Mouse (Mus musculus): ENCODE measurements around the gene Ldlrad2. TPM values are rescaled to one million over a fixed set of nuclear protein-coding genes. Genes with fewer than 3 reads are reported as not detected.

Gene Ldlrad2
- polyA plus RNA-seq (2015; fragmentation: Illumina TruSeq; extraction: RNeasy Lipid Tissue Mini Kit (QIAGEN cat#74804); ENCODE audit: insufficient read depth, low read depth, low replicate concordance), result not detected

DNA sequence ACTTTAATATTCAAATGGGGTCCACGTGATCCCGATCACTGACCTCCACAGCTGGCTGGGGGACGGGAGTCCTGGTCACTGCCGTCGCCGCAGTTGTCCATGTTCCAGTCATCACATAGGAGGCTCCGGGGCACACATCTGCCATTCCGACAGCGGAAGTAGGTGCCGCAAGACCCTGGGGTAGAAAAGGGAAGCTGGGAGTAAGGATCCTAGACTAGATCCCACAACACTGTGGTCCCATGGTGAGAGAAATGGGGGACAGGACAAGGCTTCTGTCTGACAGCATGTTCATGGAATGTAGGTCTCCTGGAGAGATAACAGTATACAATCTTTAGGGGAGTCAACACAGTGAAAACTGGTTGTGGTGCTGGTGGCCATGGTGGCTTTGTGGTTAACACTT, at the start of gene Ldlrad2:
Gene Ldlrad2, minus strand, starts transcription at position 101 of the 400 bp plus-strand sequence.

DNA sequence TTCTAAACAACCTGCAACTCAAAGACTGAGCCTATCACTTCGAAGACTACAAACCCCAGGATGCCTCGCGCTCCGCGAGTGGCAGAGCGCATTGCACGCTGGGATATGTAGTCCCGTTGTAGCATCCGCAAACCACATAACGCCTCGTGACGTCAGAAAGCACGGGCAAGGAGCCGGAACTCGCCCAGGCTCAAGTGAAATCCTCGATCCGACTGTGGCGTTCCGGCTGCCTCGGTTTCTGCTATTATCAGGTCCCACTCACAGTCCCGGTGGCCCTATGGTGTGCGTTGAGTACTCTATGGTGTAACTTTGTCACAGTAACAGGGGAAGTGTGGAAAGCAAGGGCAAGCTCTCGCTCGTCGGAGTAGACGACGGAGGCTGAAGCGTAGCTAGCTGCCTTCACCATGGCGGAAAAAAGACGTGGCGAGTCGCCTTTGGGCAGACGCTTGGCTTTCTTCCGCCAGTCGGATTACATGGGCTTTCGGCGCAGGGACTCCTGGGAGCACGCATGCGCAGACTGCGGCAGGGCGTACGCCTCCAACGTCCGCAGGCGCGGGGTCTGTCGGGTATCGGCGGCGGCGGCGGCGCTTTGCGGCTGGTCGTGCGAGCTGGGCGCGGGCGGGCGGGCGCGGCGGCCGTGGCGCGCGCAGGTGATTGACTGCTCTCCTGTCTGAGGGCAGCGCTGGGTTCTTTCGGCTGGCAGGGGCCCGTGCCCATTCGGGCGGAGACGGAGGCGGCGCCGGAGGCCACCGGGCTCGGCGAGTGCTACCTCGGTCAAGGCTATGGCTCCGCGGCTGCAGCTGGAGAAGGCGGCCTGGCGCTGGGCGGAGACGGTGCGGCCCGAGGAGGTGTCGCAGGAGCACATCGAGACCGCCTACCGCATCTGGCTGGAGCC, 19.5 kb upstream of the Ldlrad2 start, which contains the start of gene Usp48:
Gene Usp48, plus strand, starts transcription at position 155 of the 895 bp plus-strand sequence.

Other genes starting within 250 kb of the Ldlrad2 start
- gene Cdc42, start 216.8 kb downstream of the Ldlrad2 start, polyA plus RNA-seq (2015; fragmentation: Illumina TruSeq; extraction: RNeasy Lipid Tissue Mini Kit (QIAGEN cat#74804); ENCODE audit: insufficient read depth, low read depth, low replicate concordance), result 58.1 TPM
- gene Cela3a, start 164.8 kb downstream of the Ldlrad2 start, polyA plus RNA-seq (2015; fragmentation: Illumina TruSeq; extraction: RNeasy Lipid Tissue Mini Kit (QIAGEN cat#74804); ENCODE audit: insufficient read depth, low read depth, low replicate concordance), result 22.1 TPM
- 23,927 TPM for gene Cela3b, start 144.0 kb downstream of the Ldlrad2 start, polyA plus RNA-seq (2015; fragmentation: Illumina TruSeq; extraction: RNeasy Lipid Tissue Mini Kit (QIAGEN cat#74804); ENCODE audit: insufficient read depth, low read depth, low replicate concordance)
- not detected for gene 1700013G24Rik, start 121.3 kb downstream of the Ldlrad2 start, polyA plus RNA-seq (2015; fragmentation: Illumina TruSeq; extraction: RNeasy Lipid Tissue Mini Kit (QIAGEN cat#74804); ENCODE audit: insufficient read depth, low read depth, low replicate concordance)
- 60.2 TPM for gene Hspg2, start 105.8 kb downstream of the Ldlrad2 start, polyA plus RNA-seq (2015; fragmentation: Illumina TruSeq; extraction: RNeasy Lipid Tissue Mini Kit (QIAGEN cat#74804); ENCODE audit: insufficient read depth, low read depth, low replicate concordance)
- gene Usp48, start 19.2 kb upstream of the Ldlrad2 start, polyA plus RNA-seq (2015; fragmentation: Illumina TruSeq; extraction: RNeasy Lipid Tissue Mini Kit (QIAGEN cat#74804); ENCODE audit: insufficient read depth, low read depth, low replicate concordance), result 52.4 TPM
- gene Rap1gap, start 90.2 kb upstream of the Ldlrad2 start, polyA plus RNA-seq (2015; fragmentation: Illumina TruSeq; extraction: RNeasy Lipid Tissue Mini Kit (QIAGEN cat#74804); ENCODE audit: insufficient read depth, low read depth, low replicate concordance), result 215 TPM
- 3.6 TPM for gene Alpl, start 221.8 kb upstream of the Ldlrad2 start, polyA plus RNA-seq (2015; fragmentation: Illumina TruSeq; extraction: RNeasy Lipid Tissue Mini Kit (QIAGEN cat#74804); ENCODE audit: insufficient read depth, low read depth, low replicate concordance)

Data from pancreas, adult 10 weeks (tissue).